Mouse (Mus musculus): ENCODE results near the gene Pdzrn3.
A peak's percentile ranks its signal among the peaks of the same experiment; 100 is the strongest.

Pdzrn3 gene

GRCm38 (mm10) chr6:101377167-101377934 lies at the start of gene Pdzrn3:
TSS of gene Pdzrn3 (minus strand) at chr6:101377897.
- DNase-seq (ENCODE audit: low spot score) = peak; percentile 36

DNA sequence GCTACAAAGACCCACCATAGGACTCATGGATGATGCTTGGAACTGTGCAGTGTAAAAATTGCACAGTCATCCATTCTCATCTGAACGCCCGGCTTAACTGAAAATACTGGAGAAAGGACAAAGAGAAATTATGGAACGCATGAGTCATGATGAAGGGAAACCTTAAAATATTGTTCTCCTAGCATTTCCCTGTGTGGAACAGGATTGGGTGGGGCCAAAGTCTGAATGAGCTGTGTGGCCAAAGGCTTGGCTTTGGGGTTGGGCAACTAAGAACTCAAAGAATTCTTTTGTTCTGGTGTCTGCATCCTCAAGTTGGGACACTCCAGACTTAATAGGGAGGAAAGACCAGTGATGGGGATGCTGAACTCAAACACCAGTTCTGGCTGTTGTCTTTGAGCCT lies 49.6 kb upstream of the Pdzrn3 start:
- DNase-seq (ENCODE audit: low spot score) = no peak

DNA sequence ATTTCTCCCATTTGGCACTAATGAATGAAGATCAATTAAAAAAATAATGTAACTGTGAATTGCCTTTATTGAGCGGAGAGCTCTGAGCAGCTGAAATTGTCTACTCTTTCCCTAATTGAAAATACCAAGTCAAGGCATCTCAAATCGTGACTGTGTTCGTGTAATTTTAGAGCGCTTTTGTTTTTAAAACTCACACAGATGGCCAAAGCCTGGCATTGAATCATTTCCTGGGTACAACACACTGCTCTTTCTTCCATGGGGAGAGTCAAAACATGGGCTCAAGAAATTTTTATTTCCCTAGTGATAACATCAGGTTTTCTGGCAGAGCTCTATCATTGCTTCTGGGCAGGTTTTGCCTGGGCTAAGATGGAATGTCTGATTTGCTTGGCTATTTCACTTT lies 48.6 kb upstream of the Pdzrn3 start:
- peak; percentile 18 for DNase-seq (ENCODE audit: low spot score)

- no peak for DNase-seq (ENCODE audit: low spot score)
Measured at GRCm38 (mm10) chr6:101422084-101422954, 44.6 kb upstream of the Pdzrn3 start.

- no peak for DNase-seq (ENCODE audit: low spot score)
Measured at GRCm38 (mm10) chr6:101418213-101418612, 40.5 kb upstream of the Pdzrn3 start.

GRCm38 (mm10) chr6:101411701-101412100 lies 34.0 kb upstream of the Pdzrn3 start:
- DNase-seq (ENCODE audit: low spot score) = no peak

GRCm38 (mm10) chr6:101411064-101411463 lies 33.4 kb upstream of the Pdzrn3 start:
- DNase-seq (ENCODE audit: low spot score) = no peak

- DNase-seq (ENCODE audit: low spot score) = peak; percentile 26
Measured at GRCm38 (mm10) chr6:101396711-101397110, 19.0 kb upstream of the Pdzrn3 start.

DNA sequence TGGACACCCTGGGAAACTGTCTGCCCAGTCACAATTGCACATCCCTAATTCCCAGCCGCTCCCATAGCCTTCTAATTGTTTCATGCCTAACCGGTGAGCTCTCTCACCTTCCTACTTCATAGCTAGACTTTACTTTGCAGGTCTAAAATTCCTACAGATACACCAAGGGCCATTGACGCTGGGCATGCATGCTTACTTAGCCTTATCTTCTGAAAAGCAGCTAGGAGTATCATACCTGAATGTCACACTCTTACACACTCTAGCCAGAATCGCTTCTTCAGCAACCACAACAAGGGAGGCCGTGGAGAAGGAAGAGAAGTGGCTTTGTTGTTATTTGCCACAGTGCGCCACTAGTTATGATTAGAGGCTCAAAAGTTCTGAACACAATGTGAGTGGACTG lies 18.2 kb upstream of the Pdzrn3 start:
- no peak for DNase-seq (ENCODE audit: low spot score)

GRCm38 (mm10) chr6:101392801-101393117 lies 15.1 kb upstream of the Pdzrn3 start:
- DNase-seq (ENCODE audit: low spot score) = no peak

DNA sequence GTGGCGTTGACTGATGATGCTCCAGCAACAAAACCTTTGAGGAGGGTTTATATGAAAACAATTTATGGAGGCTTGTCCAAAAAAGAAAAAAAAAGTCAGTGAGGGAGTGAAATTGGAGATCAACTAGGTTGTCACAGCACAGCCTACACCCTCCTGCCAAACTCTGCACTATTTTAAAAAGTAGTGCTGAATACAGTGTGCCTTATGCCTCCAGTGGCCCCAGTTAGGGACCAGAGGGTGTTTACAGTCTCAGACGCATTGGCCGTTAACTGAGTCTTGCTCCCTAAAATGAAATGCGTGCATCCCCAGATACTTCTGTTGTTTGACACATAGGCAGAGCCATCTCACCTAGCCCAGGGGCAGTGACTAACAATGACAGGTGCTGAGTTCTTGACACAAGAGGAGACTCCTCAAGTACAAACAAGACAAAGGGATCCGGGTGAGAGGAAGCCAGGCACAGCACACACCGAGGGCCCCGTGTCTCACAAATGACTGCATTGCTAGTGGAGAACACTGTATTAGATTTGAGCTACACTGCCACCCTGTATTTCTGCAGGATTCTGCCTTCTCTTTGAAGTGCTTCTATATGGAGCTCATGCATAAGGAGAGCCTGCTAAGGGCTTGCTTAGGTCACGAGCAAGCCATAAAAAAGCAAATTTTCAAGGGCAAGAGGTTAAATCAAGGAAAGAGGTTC lies 14.6 kb upstream of the Pdzrn3 start:
- no peak for DNase-seq (ENCODE audit: low spot score)

- no peak for DNase-seq (ENCODE audit: low spot score)
Measured at GRCm38 (mm10) chr6:101385490-101385889, 7.8 kb upstream of the Pdzrn3 start.

DNA sequence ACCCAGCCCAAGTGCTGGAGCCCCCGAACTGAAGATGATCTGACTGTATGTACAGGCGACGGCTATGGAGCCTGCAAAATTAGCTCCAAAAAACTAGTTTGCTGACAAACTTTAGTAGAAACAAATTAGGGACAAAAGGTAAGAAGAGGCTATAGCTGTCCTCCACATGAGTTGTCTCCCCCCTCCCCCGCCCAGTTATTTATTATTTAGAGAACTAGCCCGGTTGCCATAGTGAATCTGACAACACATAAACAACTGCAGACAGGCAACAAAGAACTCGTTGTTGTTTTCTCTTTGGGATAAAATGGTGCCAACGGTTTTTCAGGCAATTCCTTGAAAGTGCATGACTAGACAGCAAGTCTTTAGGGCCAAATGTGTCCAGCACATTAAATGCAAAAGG lies 7.3 kb upstream of the Pdzrn3 start:
- DNase-seq (ENCODE audit: low spot score) = no peak

DNA sequence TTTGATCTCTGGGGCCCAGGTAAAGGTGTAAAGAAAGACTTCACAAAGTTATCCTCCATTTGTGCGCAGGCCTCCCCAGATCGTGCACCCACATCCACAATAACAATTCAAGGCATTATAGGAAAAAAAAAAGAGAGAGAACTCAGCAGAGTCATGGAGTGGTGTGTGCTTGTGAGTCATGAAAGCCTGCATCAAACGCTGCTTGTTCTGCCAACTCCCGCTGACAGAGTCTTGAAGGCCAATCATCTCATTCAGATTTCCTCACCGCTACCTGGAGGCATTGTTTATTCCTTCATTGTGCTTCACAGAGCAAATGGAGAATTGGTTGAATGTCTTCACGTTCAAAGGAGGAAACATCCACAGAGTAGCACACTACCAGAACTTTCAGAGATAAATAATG lies 6.8 kb upstream of the Pdzrn3 start:
- DNase-seq (ENCODE audit: low spot score) = no peak

- DNase-seq (ENCODE audit: low spot score) = no peak
Measured at GRCm38 (mm10) chr6:101382891-101383290, 5.2 kb upstream of the Pdzrn3 start.

DNA sequence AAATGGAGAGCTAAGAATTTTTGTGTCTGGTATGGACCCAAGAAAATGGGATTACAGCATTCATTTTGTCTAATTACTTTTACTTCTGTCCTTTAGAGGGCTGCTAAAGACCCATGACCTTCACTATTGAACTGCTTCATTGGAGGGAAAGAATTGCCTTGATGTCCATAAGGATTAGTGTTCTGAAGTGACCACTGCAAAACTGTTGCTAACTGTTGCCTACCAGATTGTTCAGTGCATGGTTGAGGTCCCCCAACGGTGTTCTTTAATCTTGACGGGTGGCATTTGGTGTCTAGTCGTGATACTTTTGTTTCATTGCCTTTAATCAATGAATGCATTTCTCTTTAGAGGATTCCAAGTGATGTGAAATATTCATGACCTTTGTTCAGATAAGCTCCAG lies 1.8 kb upstream of the Pdzrn3 start:
- DNase-seq (ENCODE audit: low spot score) = no peak

DNA sequence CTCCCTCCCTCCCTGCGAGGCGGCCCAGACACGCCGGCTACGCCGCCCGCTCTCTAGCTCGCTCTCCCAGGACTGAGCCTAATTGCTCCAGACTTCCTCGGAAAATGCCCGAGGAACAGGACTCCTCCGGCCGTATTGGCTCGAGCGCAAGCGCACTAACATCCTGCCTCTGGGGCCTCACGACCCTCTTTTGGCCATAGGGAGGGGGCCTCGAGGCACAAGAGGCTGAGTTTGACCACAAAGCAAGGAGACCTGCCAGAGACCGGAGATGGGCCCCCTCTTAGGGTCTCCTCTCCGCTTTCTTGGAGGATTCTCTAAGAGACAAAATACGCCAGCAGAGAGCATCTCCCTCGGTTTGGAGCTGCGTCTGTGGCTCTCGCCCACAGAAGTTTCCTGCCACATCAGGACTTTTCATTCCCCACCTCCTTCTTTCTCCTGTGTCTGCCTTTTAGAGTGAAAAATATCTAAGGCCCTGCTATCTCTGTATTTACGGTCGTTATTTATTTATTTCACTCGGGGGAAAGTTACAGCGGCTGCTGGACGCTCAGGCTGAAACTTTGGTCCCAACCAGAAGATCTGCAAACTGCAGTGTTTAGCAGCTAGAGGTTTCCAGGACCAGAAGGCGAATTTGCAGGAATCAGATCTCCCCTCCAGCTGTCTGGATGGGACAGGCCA lies 375 bp upstream of the Pdzrn3 start:
- DNase-seq (ENCODE audit: low spot score) = peak; percentile 14

GRCm38 (mm10) chr6:101376511-101377166 lies 1.1 kb downstream of the Pdzrn3 start:
- no peak for DNase-seq (ENCODE audit: low spot score)

DNA sequence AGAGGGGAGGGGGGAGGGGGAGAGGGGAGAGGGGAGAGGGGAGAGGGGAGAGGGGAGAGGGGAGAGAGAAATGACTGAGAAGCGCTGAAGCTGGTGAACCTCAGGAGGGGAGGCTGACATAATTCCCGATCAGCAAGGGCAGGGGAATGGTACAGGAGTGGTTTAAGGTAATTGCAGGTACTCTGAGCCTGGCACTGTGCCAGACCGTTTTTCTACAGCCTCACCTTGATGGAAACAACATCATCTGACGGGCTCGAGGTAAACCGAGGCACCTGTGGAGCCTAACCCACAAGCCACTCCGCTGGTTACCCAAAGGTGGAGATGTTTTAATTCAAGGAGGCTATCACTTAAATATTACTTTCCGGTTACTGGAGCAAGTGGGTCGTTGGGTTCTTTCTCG lies 1.6 kb downstream of the Pdzrn3 start:
- no peak for DNase-seq (ENCODE audit: low spot score)

DNA sequence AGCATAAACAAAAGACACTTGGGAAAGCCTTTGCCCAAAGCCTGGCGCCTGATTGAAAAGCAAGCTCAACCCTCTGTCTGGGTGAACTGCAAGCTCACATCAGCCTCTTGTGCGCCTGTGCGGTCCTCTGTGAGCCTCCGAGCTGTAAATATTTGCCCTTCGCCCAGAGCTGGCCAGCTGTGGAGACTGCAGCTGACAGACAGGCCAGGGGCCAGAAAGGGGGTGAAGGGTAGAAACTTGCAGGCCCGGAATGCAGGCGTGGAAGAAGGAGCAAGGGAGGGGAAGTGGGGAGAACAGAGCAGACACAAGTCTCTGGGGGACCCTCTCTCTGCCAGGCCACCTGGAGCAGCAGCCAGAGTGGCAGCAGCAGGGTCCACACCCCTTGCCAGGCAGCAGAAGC lies 3.0 kb downstream of the Pdzrn3 start:
- DNase-seq (ENCODE audit: low spot score) = no peak

DNA sequence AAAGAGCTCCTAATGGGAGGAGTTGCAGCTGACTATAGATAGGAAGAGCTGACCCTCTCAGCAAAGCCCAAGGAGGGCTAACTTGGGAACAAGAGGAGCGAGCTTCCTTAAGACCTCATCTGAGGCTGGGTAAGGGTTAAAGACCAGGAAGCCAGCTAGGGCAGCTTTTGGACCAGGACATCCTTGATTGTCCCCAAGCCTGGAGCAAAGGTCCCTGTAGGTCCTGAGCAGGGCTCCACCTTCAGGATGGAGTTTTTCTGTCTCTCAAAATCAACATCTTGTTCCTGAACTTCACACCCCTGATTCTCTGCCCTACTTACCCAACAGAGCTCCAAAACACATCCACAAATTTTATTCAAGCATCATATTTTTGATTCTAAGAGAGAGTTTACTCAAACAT lies 3.5 kb downstream of the Pdzrn3 start:
- DNase-seq (ENCODE audit: low spot score) = no peak

GRCm38 (mm10) chr6:101372982-101373381 lies 4.7 kb downstream of the Pdzrn3 start:
- no peak for DNase-seq (ENCODE audit: low spot score)
